Mouse (Mus musculus) intestine, postnatal 0 days (tissue): ENCODE data around the gene Tcl1. TPM values are rescaled to one million over a fixed set of nuclear protein-coding genes. Genes with fewer than 3 reads are reported as not detected.
A peak's percentile ranks its signal among the peaks of the same experiment; 100 is the strongest.
"Not testable (repeated sequence)": the region's sequence is repeated elsewhere in the genome, so short reads cannot be mapped to it uniquely, and the experiment has no call there.

Experiments used
- ATAC-seq: fragments of 200-750 bp; cut with Nextera tagmentation; 2 replicates; pipeline ENCODE4 v1.8.0; 2017; ENCODE audit warnings: mild to moderate bottlenecking, moderate TSS enrichment, moderate library complexity
- H3K27ac ChIP-seq: fragments of 300-500 bp; sonication (generic); 2 replicates; pipeline ENCODE4 v1.5.1; 2014; ENCODE audit warnings: mild to moderate bottlenecking, low read depth, low read length, moderate library complexity
- H3K27me3 ChIP-seq: fragments of 300-500 bp; sonication (generic); replicated peaks from 2 replicates; pipeline ENCODE4 v1.6.1; 2014; ENCODE audit warnings: low read length, mixed read lengths; ENCODE audit not compliant: control insufficient read depth, insufficient read depth
- H3K36me3 ChIP-seq: fragments of 300-500 bp; sonication (generic); 2 replicates; pipeline ENCODE4 v1.6.1; 2014; ENCODE audit warnings: mild to moderate bottlenecking, moderate library complexity; ENCODE audit not compliant: control insufficient read depth, insufficient read depth
- H3K4me1 ChIP-seq: fragments of 300-500 bp; sonication (generic); replicated peaks from 2 replicates; pipeline ENCODE4 v1.6.1; 2014; ENCODE audit warnings: antibody characterized with exemption, low read length, mixed read lengths; ENCODE audit not compliant: control insufficient read depth, insufficient read depth
- H3K4me2 ChIP-seq: fragments of 300-500 bp; sonication (generic); replicated peaks from 2 replicates; pipeline ENCODE4 v1.6.1; 2014; ENCODE audit warnings: low read depth, mild to moderate bottlenecking, moderate library complexity
- H3K4me3 ChIP-seq: fragments of 300-500 bp; sonication (generic); 2 replicates; pipeline ENCODE4 v1.5.1; 2014; ENCODE audit warnings: low read depth, low read length
- H3K9ac ChIP-seq: fragments of 300-500 bp; sonication (generic); 2 replicates; pipeline ENCODE4 v1.6.1; 2014; ENCODE audit warnings: mild to moderate bottlenecking, low read depth, low read length
- H3K9me3 ChIP-seq: fragments of 300-500 bp; sonication (generic); 2 replicates; pipeline ENCODE4 v1.6.1; 2016; ENCODE audit warnings: mixed run types; ENCODE audit not compliant: control insufficient read depth
- CTCF ChIP-seq: sonication (generic); IDR thresholded peaks from 2 replicates; pipeline ENCODE4 v1.5.1; 2016; ENCODE audit warnings: low read depth, mild to moderate bottlenecking, control low read depth, antibody characterized with exemption, moderate library complexity
- WGBS: fragments of 180-500 bp; shearing (Covaris S2); extraction: QIAGEN DNeasy Blood & Tissue Kit; methylation state at CpG from one replicate; pipeline ENCODE4 v1.1.7; 2014; 5-methylcytosine and 5-hydroxymethylcytosine counted together
- polyA plus RNA-seq: library from polyadenylated mRNA; unstranded; fragments of >200 nt; fragmentation: Nextera tagmentation; extraction: Ambion mirVana; gene quantifications from 2 replicates; pipeline ENCODE4 v1.2.1, GENCODE M21; 2015

Gene Tcl1
- polyA plus RNA-seq, 1 experiment from 2014 or later, result not detected

- H3K27me3 ChIP-seq, H3K27ac ChIP-seq, H3K4me1 ChIP-seq, H3K9me3 ChIP-seq, H3K36me3 ChIP-seq, H3K4me3 ChIP-seq, H3K9ac ChIP-seq, ATAC-seq, H3K4me2 ChIP-seq: not testable (repeated sequence)
- 39% methylated on average over 2 of the region's 2 CpGs for WGBS
- peak; percentile 62 for TF ChIP-seq CTCF
Observed at GRCm38 (mm10) chr12:105188980-105189379, 33.6 kb downstream of the Tcl1 start.

GRCm38 (mm10) chr12:105181040-105181644 lies 41.5 kb downstream of the Tcl1 start:
- not testable (repeated sequence) for H3K9me3 ChIP-seq, H3K27me3 ChIP-seq, H3K4me2 ChIP-seq, H3K36me3 ChIP-seq, H3K4me3 ChIP-seq, H3K9ac ChIP-seq, ATAC-seq, H3K27ac ChIP-seq, H3K4me1 ChIP-seq
- WGBS, result 66% methylated on average over 4 of the region's 4 CpGs

- not testable (repeated sequence) for H3K4me1 ChIP-seq, H3K9me3 ChIP-seq, H3K9ac ChIP-seq, H3K4me2 ChIP-seq, H3K36me3 ChIP-seq, H3K4me3 ChIP-seq, H3K27me3 ChIP-seq, H3K27ac ChIP-seq, ATAC-seq
- 51% methylated on average over 3 of the region's 3 CpGs for WGBS
Observed at GRCm38 (mm10) chr12:105176044-105176443, 46.5 kb downstream of the Tcl1 start, which contains the start of gene Tcl1b5. Gene Tcl1b5 (plus strand): TSS chr12:105176344.

- not testable (repeated sequence) for ATAC-seq, H3K27ac ChIP-seq, H3K9me3 ChIP-seq, H3K27me3 ChIP-seq, H3K9ac ChIP-seq, H3K4me3 ChIP-seq, H3K4me2 ChIP-seq, H3K36me3 ChIP-seq, H3K4me1 ChIP-seq
- 36% methylated on average over 2 of the region's 2 CpGs for WGBS
- peak; percentile 58 for TF ChIP-seq CTCF
Observed at GRCm38 (mm10) chr12:105174318-105174717, 48.3 kb downstream of the Tcl1 start.

GRCm38 (mm10) chr12:105173366-105173765 lies 49.2 kb downstream of the Tcl1 start:
- H3K4me2 ChIP-seq, result no peak overlapping the region
- TF ChIP-seq CTCF, result no peak
- H3K27me3 ChIP-seq, result no peaks in the 10 kb centered on the region
- H3K9ac ChIP-seq, result no peak overlapping the region
- WGBS, result 88% methylated on average over 2 of the region's 2 CpGs
- H3K9me3 ChIP-seq, result no peaks in the 10 kb centered on the region
- H3K27ac ChIP-seq, result no peak overlapping the region
- no peaks in the 10 kb centered on the region for H3K4me1 ChIP-seq
- H3K4me3 ChIP-seq, result no peak overlapping the region
- no peaks in the 10 kb centered on the region for H3K36me3 ChIP-seq
- no peak for ATAC-seq

Other genes with a start within 250 kb of the Tcl1 start
- 1.6 and 1.8 TPM in 2 replicates for gene Syne3, start 213.0 kb downstream of the Tcl1 start, polyA plus RNA-seq
- 209 TPM in 2 replicates for gene Glrx5, start 190.1 kb downstream of the Tcl1 start, polyA plus RNA-seq
- not detected in 2 replicates for gene Tcl1b2, start 76.8 kb downstream of the Tcl1 start, polyA plus RNA-seq
- not detected in 2 replicates for gene Tcl1b1, start 63.1 kb downstream of the Tcl1 start, polyA plus RNA-seq
- not detected in 2 replicates for gene Tcl1b5, start 46.4 kb downstream of the Tcl1 start, polyA plus RNA-seq
- gene Tcl1b3, start 31.8 kb downstream of the Tcl1 start, polyA plus RNA-seq, result not detected in 2 replicates
- gene Tcl1b4, start 20.8 kb downstream of the Tcl1 start, polyA plus RNA-seq, result not detected in 2 replicates
- gene Tunar, start 111.1 kb upstream of the Tcl1 start, polyA plus RNA-seq, result 0.10 and 0.14 TPM in 2 replicates
- 0.51 and 0.56 TPM in 2 replicates for gene D430019H16Rik, start 231.1 kb upstream of the Tcl1 start, polyA plus RNA-seq